Mouse (Mus musculus) heart, adult 9 months (tissue): ENCODE data around the gene Wwox.

Experiments
- DNase-seq, 2 experiments: peaks; one replicate each; pipeline ENCODE4 v3.0.0; 2022; ENCODE audit warnings: low spot score in 2 of 2

The Wwox gene

GRCm38 (mm10) chr8:114439334-114440204, at the start of gene Wwox:
Gene Wwox (plus strand): TSS chr8:114439655.
- peak; percentile 99 to 100 for DNase-seq

GRCm38 (mm10) chr8:114390465-114391254, 48.8 kb upstream of the Wwox start:
- no peak for DNase-seq

GRCm38 (mm10) chr8:114398326-114398725, 41.1 kb upstream of the Wwox start:
- DNase-seq: no peak

GRCm38 (mm10) chr8:114399273-114399672, 40.2 kb upstream of the Wwox start:
- DNase-seq: no peak

- no peak for DNase-seq
Observed at GRCm38 (mm10) chr8:114401679-114402078, 37.8 kb upstream of the Wwox start.

- no peak for DNase-seq
Observed at GRCm38 (mm10) chr8:114411421-114411820, 28.0 kb upstream of the Wwox start.

GRCm38 (mm10) chr8:114417786-114418185, 21.7 kb upstream of the Wwox start, which contains the start of gene Clec3a:
Gene Clec3a (plus strand): TSS chr8:114418086.
- DNase-seq: no peak

GRCm38 (mm10) chr8:114418486-114418885, 21.0 kb upstream of the Wwox start:
- no peak for DNase-seq

- DNase-seq: no peak
Observed at GRCm38 (mm10) chr8:114418904-114419303, 20.6 kb upstream of the Wwox start.

GRCm38 (mm10) chr8:114421544-114421943, 17.9 kb upstream of the Wwox start:
- no peak for DNase-seq

GRCm38 (mm10) chr8:114438236-114438635, 1.2 kb upstream of the Wwox start:
- DNase-seq: no peak

- DNase-seq: no peak
Observed at GRCm38 (mm10) chr8:114440205-114440589, 742 bp downstream of the Wwox start.

GRCm38 (mm10) chr8:114441616-114442015, 2.2 kb downstream of the Wwox start:
- DNase-seq: no peak

GRCm38 (mm10) chr8:114446884-114447283, 7.4 kb downstream of the Wwox start:
- no peak for DNase-seq

GRCm38 (mm10) chr8:114452278-114452677, 12.8 kb downstream of the Wwox start:
- no peak for DNase-seq

- DNase-seq: peak; percentile 41 to 57
Observed at GRCm38 (mm10) chr8:114452781-114453221, 13.3 kb downstream of the Wwox start.

- no peak for DNase-seq
Observed at GRCm38 (mm10) chr8:114455302-114455701, 15.8 kb downstream of the Wwox start.

GRCm38 (mm10) chr8:114455953-114456352, 16.5 kb downstream of the Wwox start:
- peak; percentile 25 to 26 for DNase-seq

GRCm38 (mm10) chr8:114458113-114458784, 18.8 kb downstream of the Wwox start:
- DNase-seq: peak; percentile 34 to 46

- no peak for DNase-seq
Observed at GRCm38 (mm10) chr8:114460600-114460999, 21.1 kb downstream of the Wwox start.

GRCm38 (mm10) chr8:114462591-114462990, 23.1 kb downstream of the Wwox start:
- no peak for DNase-seq

- no peak for DNase-seq
Observed at GRCm38 (mm10) chr8:114463305-114463704, 23.9 kb downstream of the Wwox start.
